Mouse (Mus musculus) left cerebral cortex, postnatal 4 days (tissue): ENCODE measurements around the gene Mob1b. TPM values are rescaled to one million over a fixed set of nuclear protein-coding genes. Genes with fewer than 3 reads are reported as not detected.

Source experiments
- DNase-seq: peaks from one replicate; pipeline ENCODE4 v3.0.0-alpha.2; 2022
- intact Hi-C: fragments of 180-260 bp; cut with DNase I; formaldehyde crosslinking; loops from one replicate; pipeline ENCODE4 v1.15.1; 2025
- total RNA-seq, 2 experiments: library from RNA; stranded (reverse); gene quantifications; 2 replicates each; pipeline ENCODE4 v1.2.3; 2021

The Mob1b gene
- total RNA-seq, 2 experiments from 2014 or later: 30.8 to 31.1 TPM

DNA sequence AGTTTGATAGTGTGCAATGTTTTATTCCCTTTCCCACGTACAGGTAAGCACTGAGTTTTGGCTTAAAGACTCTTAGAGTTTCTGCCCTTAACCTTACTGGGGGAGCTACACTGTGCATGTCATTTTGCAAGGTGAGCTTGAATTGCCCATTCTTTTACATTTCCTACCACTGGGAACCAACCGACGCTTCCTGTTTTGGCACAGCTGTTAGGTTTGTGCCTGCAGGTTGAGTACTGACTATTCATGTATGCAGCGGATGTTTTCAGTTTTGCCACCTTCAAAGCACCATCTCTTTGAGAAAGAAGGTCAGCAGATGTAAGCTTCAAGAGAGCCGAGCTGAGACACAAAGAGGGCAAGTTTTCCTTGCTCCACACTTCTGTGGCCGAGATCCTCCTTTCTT is 45.5 kb downstream of the Mob1b start:
- intact Hi-C loops: no loop called here

DNA sequence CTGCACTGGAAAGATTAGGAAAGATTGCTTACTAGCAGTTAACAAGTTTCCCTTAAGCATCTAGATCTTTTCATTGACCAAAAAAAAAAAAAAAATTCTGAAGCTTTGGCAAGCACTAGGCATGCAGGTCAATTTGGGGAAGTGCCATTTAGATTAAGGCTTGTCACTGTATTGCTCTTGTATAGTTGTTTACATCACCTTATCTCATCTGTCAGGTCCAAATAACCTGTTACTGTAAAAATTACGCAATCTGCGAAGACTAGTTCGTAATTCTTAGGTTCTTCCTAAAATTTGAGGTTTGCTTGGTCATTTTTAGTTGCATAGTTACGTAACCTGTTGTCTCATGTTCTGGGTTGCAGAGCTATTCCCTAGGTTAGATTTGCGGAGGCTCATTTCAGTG is 46.2 kb downstream of the Mob1b start:
- no peak for DNase-seq
- intact Hi-C loops: no loop called here

More for the DNA sequence above, 45.5 kb downstream of the Mob1b start:
- DNase-seq: no peak

DNA sequence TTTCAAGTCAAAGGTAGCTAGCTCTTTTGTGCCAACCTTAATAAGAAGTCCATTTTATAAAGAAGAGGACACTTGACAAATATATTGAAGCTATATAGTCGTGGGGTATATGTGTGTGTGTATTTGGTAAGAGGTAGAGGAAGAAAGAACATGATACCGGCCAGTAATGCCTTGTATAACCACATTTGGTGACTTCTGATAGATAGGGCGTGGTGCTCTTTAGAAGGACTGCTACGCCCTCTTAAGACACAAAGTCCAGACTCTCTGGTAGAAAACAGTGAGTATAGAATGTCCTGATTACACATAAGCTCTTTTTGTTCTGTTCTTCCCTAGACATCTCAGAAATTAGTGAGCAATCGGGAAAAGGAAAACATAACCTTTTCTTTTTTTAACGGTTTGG is 47.5 kb downstream of the Mob1b start:
- DNase-seq: no peak
- intact Hi-C loops: no loop called here

DNA sequence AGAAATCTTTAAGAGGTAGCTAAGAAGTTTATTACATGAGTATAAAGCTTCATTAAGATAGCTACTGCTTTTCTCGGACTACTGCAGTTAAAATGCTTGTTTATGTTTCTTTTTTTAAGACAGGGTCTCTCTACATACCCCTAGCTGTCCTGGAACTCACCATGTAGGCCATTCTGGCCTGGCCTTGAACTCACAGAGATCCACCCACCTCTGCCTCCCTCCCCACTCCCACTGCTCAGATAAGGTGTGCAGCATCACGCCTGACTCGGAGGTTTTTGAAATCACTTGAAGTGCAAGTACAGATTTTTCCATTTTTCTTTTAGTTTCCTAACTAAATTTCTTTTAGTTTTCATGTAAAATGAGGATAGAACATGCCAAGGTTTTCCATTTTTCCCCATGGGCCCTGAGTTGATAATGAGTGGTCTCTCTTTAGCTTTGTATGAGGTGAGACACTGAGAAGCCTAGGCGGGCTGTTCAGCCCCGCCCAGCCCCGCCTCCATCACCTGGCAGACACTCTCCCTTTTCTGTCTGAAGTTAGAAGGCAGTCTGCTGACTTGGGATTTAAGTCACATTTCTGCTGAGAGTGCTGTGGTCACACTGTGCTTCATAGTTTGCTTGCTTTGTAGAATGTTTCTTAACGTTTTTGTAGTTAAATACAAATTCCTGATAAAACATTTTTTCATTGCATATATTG is 61.6 kb downstream of the Mob1b start:
- DNase-seq: no peak
- intact Hi-C loops: no loop called here

DNA sequence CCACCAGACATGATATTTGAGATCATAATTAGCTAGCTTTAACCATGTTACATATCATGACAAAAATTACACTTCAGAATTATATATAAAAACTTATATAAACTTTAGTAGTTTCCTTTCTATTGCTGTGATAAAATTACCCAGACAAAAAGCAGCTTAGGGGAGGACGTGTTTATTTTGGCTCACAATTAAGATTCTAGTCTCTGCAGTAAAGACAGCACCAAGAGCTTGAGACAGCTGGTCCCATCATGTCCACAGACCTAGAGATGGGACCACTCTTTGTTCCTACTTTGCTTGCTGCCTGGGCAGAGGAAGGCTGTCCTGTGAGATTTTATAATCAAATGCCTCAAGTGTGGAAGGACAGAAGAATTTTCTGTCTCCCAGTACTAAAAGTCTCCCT is 64.4 kb downstream of the Mob1b start:
- no peak for DNase-seq
- intact Hi-C loops: no loop called here

DNA sequence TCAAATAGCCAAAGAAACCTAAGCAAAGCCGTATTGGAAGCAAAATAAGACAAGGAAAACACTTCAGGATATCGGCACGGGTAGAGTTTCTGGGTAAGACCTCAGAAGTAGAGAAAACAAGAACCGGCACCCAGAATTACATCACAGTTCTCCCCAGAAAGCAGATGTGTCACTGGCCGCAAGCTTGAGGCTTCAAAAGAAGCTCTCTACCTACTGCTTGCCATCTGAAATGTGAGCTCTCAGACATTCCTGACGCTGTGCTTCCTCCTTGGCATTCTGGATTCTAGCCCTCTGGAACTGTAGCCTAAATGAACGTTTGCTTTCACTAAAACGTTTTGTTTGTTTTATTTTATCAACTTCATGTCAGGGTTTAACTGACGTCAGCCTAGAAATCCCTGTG is 70.0 kb downstream of the Mob1b start:
- DNase-seq: no peak
- intact Hi-C loops: loop anchor here (5.0 to 10.0 kb wide), 2 partner anchors 434 to 597 kb away; no protein-coding TSS in a partner anchor

DNA sequence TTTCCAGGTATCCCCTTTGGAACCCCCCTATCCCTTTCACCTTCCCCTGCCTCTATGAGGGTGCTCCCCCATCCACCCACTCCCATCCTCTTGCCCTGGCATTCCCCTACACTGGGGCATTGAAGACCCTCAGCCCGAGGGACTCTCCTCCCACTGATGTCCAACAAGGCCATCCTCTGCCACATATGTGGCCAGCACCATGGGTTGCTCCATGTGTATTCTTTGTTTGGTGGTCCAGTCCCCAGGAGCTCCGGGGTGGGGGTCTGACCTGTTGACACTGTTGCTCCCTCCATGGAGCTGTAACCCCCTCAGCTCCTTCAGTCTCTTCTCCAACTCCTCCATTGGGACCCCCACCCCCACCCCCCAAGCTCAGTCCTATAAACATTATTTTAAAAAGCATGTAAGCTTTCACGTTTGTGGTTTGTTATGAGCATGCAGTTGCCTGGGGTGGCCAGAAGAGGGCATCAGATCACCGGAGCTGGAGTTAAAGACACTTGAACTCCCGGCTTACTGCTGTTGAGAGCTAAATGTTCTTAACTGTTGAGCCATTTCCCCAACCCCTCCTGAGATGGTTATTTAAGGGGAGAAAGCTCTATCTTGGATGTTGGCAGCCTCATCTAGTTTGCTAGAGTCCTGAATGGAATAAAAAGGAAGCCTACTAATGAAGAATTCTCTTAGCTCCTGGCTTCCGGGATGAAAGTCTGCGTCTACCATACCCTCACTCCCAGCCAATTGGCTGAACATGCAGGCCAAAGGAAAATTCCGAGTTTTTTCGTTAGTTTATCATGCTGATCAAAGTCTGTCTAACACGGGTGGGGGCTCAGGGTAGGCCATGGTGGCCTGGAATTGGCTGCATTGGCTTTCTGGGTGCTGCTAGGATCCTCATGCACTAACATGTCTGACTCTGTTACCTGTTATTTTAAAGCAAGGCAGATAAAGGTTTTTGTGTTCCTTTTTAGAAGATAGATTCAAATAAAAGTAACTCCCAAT is 70.9 kb downstream of the Mob1b start:
- DNase-seq: peak; percentile 41
- intact Hi-C loops: loop anchor here (5.0 to 10.0 kb wide), 2 partner anchors 433 to 596 kb away; no protein-coding TSS in a partner anchor

DNA sequence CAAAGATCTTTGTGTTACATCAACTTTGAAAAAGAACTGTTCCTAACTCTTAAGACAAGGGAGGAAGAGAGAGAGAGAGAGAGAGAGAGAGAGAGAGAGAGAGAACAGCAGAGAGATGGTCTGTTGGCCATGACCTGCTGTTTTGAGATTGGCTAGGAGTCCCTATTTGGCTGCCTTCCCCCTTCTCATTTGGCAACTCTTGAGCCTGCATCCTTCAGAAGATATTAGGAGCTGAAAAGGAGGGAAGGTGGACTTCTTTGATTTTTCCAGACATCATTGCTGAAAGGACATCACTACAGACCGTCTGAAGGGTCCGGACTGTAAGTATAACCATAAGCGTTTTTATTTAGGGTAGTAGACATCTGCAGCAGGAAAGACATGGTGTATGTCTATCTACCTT is 73.0 kb downstream of the Mob1b start:
- intact Hi-C loops: loop anchor here (5.0 to 10.0 kb wide), 2 partner anchors 431 to 594 kb away; no protein-coding TSS in a partner anchor

DNA sequence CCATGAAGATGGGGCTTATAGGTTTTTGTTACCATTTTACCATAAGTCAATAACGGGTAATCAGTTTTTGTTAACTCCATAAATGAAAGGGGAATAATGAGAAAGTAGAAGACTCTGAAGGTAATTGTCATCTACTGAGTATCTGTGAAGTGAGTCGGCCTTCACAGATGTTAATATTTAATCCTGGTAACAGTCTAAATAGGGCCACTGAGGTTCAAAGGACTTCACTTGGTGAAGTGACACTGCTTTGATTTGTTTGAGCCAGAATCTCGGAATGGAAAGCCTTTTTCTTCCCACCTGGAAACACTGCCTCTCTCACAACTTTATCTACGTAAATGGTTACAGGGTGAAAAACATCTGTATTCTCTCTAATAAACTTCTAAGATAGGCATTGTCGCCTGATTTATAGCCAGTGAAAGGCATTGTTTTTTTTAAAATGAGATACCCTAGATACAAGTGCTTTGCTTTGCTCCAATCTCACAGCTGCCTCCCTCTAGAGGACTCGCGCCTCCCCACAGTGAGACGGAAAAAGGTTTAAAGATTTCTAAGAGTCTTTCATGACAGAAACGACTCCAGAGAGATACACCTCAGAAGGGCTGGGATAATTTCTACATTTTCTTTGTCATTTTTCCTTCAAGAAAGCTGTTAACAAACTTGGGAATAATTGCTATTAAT is 75.4 kb downstream of the Mob1b start:
- intact Hi-C loops: loop anchor here (10.0 kb wide), 1 partner anchor 429 kb away; no protein-coding TSS in a partner anchor

More for the DNA sequence above, 73.0 kb downstream of the Mob1b start:
- no peak for DNase-seq

DNA sequence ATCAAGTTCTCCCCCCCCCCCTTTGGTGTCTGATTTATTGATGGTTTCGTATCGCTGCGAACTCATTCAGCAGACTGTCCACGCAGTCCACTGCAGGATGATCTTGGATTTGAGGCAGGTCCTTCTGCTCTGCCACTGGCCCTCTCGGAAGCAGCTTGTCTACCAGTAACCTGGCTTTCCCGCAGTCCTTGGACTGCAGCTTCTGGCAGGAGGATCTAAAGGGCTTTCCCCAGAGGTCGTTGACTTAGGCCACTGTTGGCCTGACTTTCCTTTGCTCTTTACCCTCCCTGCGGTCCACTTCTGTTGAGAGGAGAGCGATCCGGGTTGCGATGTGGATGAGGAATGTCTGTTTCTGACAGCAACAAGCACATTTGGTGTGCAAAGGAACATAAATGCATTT is 75.9 kb downstream of the Mob1b start:
- intact Hi-C loops: loop anchor here (10.0 kb wide), 1 partner anchor 428 kb away; no protein-coding TSS in a partner anchor
- no peak for DNase-seq

More for the DNA sequence above, 75.4 kb downstream of the Mob1b start:
- DNase-seq: no peak

DNA sequence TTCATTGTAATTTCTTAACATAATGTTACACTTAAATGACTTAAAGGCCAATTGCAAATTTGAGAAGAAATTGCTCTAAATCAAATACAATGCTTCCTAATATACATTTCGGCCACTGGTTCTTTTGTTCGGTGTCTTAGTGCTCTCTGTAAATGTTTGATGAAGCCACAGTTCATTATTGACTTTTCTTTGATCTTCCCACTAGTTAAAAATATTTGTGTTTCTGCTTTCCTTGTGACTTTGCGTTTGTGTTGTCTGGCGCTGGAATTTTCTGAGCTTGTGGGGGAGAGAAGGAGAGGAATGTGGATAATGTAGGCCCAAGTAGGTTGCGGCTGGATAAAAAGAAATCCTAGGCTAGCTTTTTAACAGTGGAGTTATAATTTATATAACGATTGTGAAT is 76.5 kb downstream of the Mob1b start:
- intact Hi-C loops: loop anchor here (10.0 kb wide), 1 partner anchor 428 kb away; no protein-coding TSS in a partner anchor

DNA sequence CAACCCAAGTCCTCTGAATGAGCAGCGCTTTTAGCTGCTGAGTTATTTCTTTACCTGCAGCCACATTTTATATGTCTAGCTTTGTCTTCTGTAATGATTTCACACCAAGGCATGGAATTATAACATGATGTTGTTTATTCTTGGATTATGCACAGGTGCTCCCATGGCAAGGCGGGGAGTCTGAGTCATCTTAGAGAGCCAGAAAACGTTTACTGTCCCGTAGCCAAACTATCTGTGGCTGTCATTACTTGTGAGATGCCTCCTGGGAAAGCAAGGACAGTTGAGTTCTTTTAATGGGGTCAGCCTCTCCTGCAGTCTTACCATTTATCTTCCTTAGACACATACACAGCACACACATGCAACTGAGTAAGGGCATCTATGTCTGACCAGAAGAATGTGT is 85.0 kb downstream of the Mob1b start:
- no peak for DNase-seq
- intact Hi-C loops: no loop called here

More for the DNA sequence above, 76.5 kb downstream of the Mob1b start:
- no peak for DNase-seq

DNA sequence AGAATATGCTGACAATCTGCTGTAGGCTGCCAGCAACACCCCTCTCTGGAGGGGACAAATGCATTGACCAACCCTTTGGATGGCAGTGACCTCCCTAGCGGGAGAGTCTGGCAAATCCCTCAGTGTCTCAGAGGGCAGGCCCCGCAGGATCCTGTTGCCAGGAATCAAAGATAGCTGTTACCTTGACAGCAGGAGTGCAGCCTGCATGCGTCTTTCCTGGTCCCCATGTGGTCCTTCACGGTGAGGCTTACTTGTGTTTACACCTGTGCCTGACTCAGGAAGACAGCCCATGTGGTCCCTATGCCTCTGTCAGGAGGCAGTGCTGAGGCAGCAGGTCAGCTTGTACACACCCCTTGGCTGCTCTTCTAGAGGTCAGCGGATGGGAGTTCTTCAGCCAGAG is 85.6 kb downstream of the Mob1b start:
- DNase-seq: no peak
- intact Hi-C loops: no loop called here

DNA sequence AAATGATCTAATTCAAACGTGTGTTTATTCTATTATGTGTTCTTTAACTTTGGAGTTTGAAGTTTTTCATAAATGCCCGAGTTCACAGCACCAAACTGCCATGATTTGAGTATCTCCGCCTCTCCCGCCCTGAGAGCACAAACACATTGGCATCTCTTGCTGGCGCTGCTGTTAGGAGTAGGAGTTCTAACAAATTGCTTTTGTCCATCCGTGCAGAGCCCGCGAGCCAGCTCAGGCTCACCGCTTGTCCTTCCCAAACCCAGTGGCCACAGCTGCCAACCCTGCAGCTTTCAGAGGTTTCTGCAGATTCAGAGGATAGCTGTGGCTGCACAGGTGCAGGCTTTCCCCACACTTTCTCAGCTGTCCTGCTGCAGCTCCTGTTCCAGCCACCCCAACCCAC is 86.7 kb downstream of the Mob1b start:
- intact Hi-C loops: no loop called here
- no peak for DNase-seq

DNA sequence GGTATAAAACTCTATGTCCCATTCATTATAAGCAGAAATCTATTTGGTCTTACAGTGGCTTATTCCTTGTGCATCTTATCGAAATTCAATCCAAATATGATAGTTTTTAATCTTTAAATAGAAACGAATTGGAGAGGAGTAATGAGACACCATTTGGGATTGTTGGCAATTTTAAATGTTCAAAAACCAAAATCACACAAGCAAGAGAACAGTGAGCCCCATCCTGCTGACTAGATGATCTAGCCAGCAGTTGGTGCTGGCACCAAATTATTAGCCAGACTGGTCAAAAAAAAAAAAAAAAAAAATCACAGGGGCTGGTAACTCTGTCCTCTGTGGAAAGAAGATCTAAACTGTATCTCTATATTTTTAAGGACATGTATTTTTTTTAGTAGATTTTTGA is 92.5 kb downstream of the Mob1b start:
- intact Hi-C loops: no loop called here
- DNase-seq: no peak

Other genes starting within 250 kb of the Mob1b start
- not detected for gene Enam, start 232.9 kb upstream of the Mob1b start, total RNA-seq
- under 1 TPM; 0.30 to 0.52 TPM for gene Jchain, start 193.0 kb upstream of the Mob1b start, total RNA-seq
- gene Utp3, start 166.4 kb upstream of the Mob1b start, total RNA-seq: 10 to 100 TPM; 29.2 to 29.7 TPM
- gene Rufy3, start 155.8 kb upstream of the Mob1b start, total RNA-seq: 100 to 1,000 TPM; 284 to 286 TPM
- gene Grsf1, start 44.7 kb upstream of the Mob1b start, total RNA-seq: 10 to 100 TPM; 63.4 to 66.7 TPM
- 10 to 100 TPM; 20.1 to 23.3 TPM for gene Dck, start 44.1 kb downstream of the Mob1b start, total RNA-seq
- 10 to 100 TPM; 52.0 to 60.8 TPM for gene Slc4a4, start 166.0 kb downstream of the Mob1b start, total RNA-seq